Mouse (Mus musculus) ES-Bruce4 (cell line): Measurements from ENCODE around the gene Sp3. TPM values are rescaled to one million over a fixed set of nuclear protein-coding genes. Genes with fewer than 3 reads are reported as not detected.

Source experiments
- H3K27ac ChIP-seq: 2 replicates; pipeline ENCODE4 v1.5.1; 2012; ENCODE audit warnings: low read length, inconsistent platforms; ENCODE audit not compliant: insufficient read depth
- H3K27me3 ChIP-seq: 2 replicates; pipeline ENCODE4 v1.6.1; 2012; ENCODE audit warnings: mild to moderate bottlenecking, low read length, inconsistent platforms; ENCODE audit not compliant: control insufficient read depth, poor library complexity, insufficient read depth, severe bottlenecking
- H3K36me3 ChIP-seq: 2 replicates; pipeline ENCODE4 v1.6.1; 2012; ENCODE audit warnings: inconsistent platforms, mild to moderate bottlenecking, low read length, moderate library complexity; ENCODE audit not compliant: control insufficient read depth, poor library complexity, insufficient read depth, severe bottlenecking
- H3K4me1 ChIP-seq: one replicate; pipeline ENCODE4 v1.8.1; 2011; ENCODE audit warnings: low read length; ENCODE audit not compliant: control insufficient read depth, insufficient read depth
- H3K4me3 ChIP-seq: 2 replicates; pipeline ENCODE4 v1.5.1; 2011; ENCODE audit warnings: low read depth, mild to moderate bottlenecking, low read length
- H3K9ac ChIP-seq: 2 replicates; pipeline ENCODE4 v1.6.1; 2012; ENCODE audit warnings: low read depth, mild to moderate bottlenecking, inconsistent platforms; ENCODE audit not compliant: poor library complexity, severe bottlenecking
- H3K9me3 ChIP-seq: replicated peaks from 2 replicates; pipeline ENCODE4 v1.6.1; 2012; ENCODE audit warnings: mild to moderate bottlenecking, low read length, inconsistent platforms; ENCODE audit not compliant: control insufficient read depth, poor library complexity, insufficient read depth, severe bottlenecking
- CTCF ChIP-seq: IDR thresholded peaks from one replicate; pipeline ENCODE4 v1.8.1; 2011; ENCODE audit warnings: low read depth, low read length
- EP300 ChIP-seq: IDR thresholded peaks from 2 replicates; pipeline ENCODE4 v1.6.1; 2011; ENCODE audit warnings: low read depth, low read length; ENCODE audit not compliant: insufficient read depth
- POLR2A ChIP-seq: IDR thresholded peaks from one replicate; pipeline ENCODE4 v1.8.1; 2011; ENCODE audit warnings: low read length; ENCODE audit not compliant: insufficient read depth
- polyA plus RNA-seq: library from polyadenylated mRNA; stranded (reverse); fragments of >200 nt; gene quantifications from 2 replicates; pipeline ENCODE4 v1.2.4, GENCODE M21; 2011; ENCODE audit warnings: low read depth; ENCODE audit not compliant: missing spikeins, insufficient read depth, insufficient read length

Gene Sp3
- polyA plus RNA-seq, 1 experiment = 102 TPM

GRCm38 (mm10) chr2:72979659-72980071 lies 581 bp downstream of the Sp3 start:
- Histone ChIP-seq H3K9me3 (no peaks in the 10 kb centered on the region), H3K4me1 (peaks cover 4% of the 10 kb centered on the region), H3K27me3 (no peaks in the 10 kb centered on the region), H3K36me3 (peaks cover 15% of the 10 kb centered on the region), H3K27ac (peak overlapping the region; percentile 91), H3K9ac (peak overlapping the region; percentile 100), H3K4me3 (peak overlapping the region; percentile 90)
- TF ChIP-seq EP300 (no peak), POLR2A (no peak), CTCF (no peak)

GRCm38 (mm10) chr2:72978901-72979658 lies 1.2 kb downstream of the Sp3 start:
- no peak for TF ChIP-seq POLR2A
- no peak for TF ChIP-seq EP300
- H3K9me3 ChIP-seq = no peaks in the 10 kb centered on the region
- H3K4me1 ChIP-seq = peaks cover 2% of the 10 kb centered on the region
- peak overlapping the region; percentile 99 for H3K27ac ChIP-seq
- H3K36me3 ChIP-seq = peaks cover 15% of the 10 kb centered on the region
- peak overlapping the region; percentile 100 for H3K4me3 ChIP-seq
- peak overlapping the region; percentile 100 for H3K9ac ChIP-seq
- no peaks in the 10 kb centered on the region for H3K27me3 ChIP-seq

GRCm38 (mm10) chr2:72978473-72978872 lies 1.8 kb downstream of the Sp3 start:
- H3K9me3 ChIP-seq = no peaks in the 10 kb centered on the region
- no peaks in the 10 kb centered on the region for H3K27me3 ChIP-seq
- peaks cover 2% of the 10 kb centered on the region for H3K4me1 ChIP-seq
- no peak for TF ChIP-seq POLR2A
- TF ChIP-seq EP300 = no peak
- TF ChIP-seq CTCF = no peak
- peak overlapping the region; percentile 99 for H3K27ac ChIP-seq
- H3K4me3 ChIP-seq = peak overlapping the region; percentile 100
- H3K9ac ChIP-seq = peak overlapping the region; percentile 100
- peaks cover 20% of the 10 kb centered on the region for H3K36me3 ChIP-seq

GRCm38 (mm10) chr2:72977272-72977671 lies 3.0 kb downstream of the Sp3 start:
- H3K27ac ChIP-seq = no peak overlapping the region
- peaks cover 20% of the 10 kb centered on the region for H3K36me3 ChIP-seq
- H3K4me1 ChIP-seq = peaks cover 2% of the 10 kb centered on the region
- no peaks in the 10 kb centered on the region for H3K27me3 ChIP-seq
- H3K9me3 ChIP-seq = no peaks in the 10 kb centered on the region
- H3K4me3 ChIP-seq = peak overlapping the region; percentile 26; the same call in 1 of the 2 replicates
- peak overlapping the region; percentile 100; the same call in 1 of the 2 replicates for H3K9ac ChIP-seq
- TF ChIP-seq EP300 (no peak), CTCF (no peak), POLR2A (no peak)

GRCm38 (mm10) chr2:72976036-72976435 lies 4.2 kb downstream of the Sp3 start:
- no peaks in the 10 kb centered on the region for H3K27me3 ChIP-seq
- TF ChIP-seq CTCF = no peak
- no peak for TF ChIP-seq POLR2A
- TF ChIP-seq EP300 = no peak
- H3K9me3 ChIP-seq = no peaks in the 10 kb centered on the region
- no peak overlapping the region for H3K4me3 ChIP-seq
- no peak overlapping the region for H3K27ac ChIP-seq
- peaks cover 2% of the 10 kb centered on the region for H3K4me1 ChIP-seq
- H3K36me3 ChIP-seq = peaks cover 30% of the 10 kb centered on the region
- no peak overlapping the region for H3K9ac ChIP-seq

- no peaks in the 10 kb centered on the region for H3K27me3 ChIP-seq
- peaks cover 38% of the 10 kb centered on the region for H3K36me3 ChIP-seq
- no peak overlapping the region for H3K9ac ChIP-seq
- no peak for TF ChIP-seq POLR2A
- no peak overlapping the region for H3K4me3 ChIP-seq
- H3K9me3 ChIP-seq = no peaks in the 10 kb centered on the region
- peaks cover 1% of the 10 kb centered on the region for H3K4me1 ChIP-seq
- H3K27ac ChIP-seq = no peak overlapping the region
Observed at GRCm38 (mm10) chr2:72970831-72971230, 9.4 kb downstream of the Sp3 start.
